Mouse (Mus musculus): ENCODE measurements around the gene Cttn. TPM values are rescaled to one million over a fixed set of nuclear protein-coding genes. Genes with fewer than 3 reads are reported as not detected.

The Cttn gene
- polyA plus RNA-seq, 1 experiment from 2014 or later, result 165 TPM

- no peak overlapping the region for H3K4me3 ChIP-seq (replicated peaks; ENCODE audit: low read length)
- H3K9ac ChIP-seq, result no peak overlapping the region
- H3K9me3 ChIP-seq (ENCODE audit: control insufficient read depth, low read length), result no peaks in the 10 kb centered on the region
- H3K27me3 ChIP-seq (ENCODE audit: control insufficient read depth, insufficient read depth, low read length), result no peaks in the 10 kb centered on the region
- H3K27ac ChIP-seq, result no peak overlapping the region
- ATAC-seq (ENCODE audit: low FRiP score) (no peak), DNase-seq (ENCODE audit: low spot score) (no peak)
- H3K36me3 ChIP-seq (replicated peaks; ENCODE audit: control insufficient read depth, insufficient read depth), result peaks cover 80% of the 10 kb centered on the region
- H3K4me1 ChIP-seq (replicated peaks; ENCODE audit: control insufficient read depth, insufficient read depth, low read length), result no peaks in the 10 kb centered on the region
- no peak overlapping the region for H3K4me2 ChIP-seq (replicated peaks)
- over 99% methylated on average over 7 of the region's 7 CpGs for WGBS
These were observed 32.0 kb downstream of the Cttn start for GRCm38 (mm10) chr7:144438811-144439210.

- Histone ChIP-seq H3K4me3 (replicated peaks; ENCODE audit: low read length) (no peak overlapping the region), H3K4me1 (replicated peaks; ENCODE audit: control insufficient read depth, insufficient read depth, low read length) (no peaks in the 10 kb centered on the region), H3K27ac (no peak overlapping the region), H3K27me3 (ENCODE audit: control insufficient read depth, insufficient read depth, low read length) (no peaks in the 10 kb centered on the region), H3K9ac (no peak overlapping the region), H3K4me2 (replicated peaks) (no peak overlapping the region), H3K36me3 (replicated peaks; ENCODE audit: control insufficient read depth, insufficient read depth) (peaks cover 28% of the 10 kb centered on the region), H3K9me3 (ENCODE audit: control insufficient read depth, low read length) (no peaks in the 10 kb centered on the region)
- 80% methylated on average over 2 of the region's 2 CpGs for WGBS
- DNase-seq (ENCODE audit: low spot score) (no peak), ATAC-seq (ENCODE audit: low FRiP score) (no peak)
These were observed 37.9 kb downstream of the Cttn start for GRCm38 (mm10) chr7:144432920-144433319.

GRCm38 (mm10) chr7:144427460-144427859, 43.3 kb downstream of the Cttn start:
- no peak for ATAC-seq (ENCODE audit: low FRiP score)
- WGBS, result 72% methylated on average over 3 of the region's 3 CpGs
- H3K4me2 ChIP-seq (replicated peaks), result no peak overlapping the region
- H3K27ac ChIP-seq, result no peak overlapping the region
- no peak overlapping the region for H3K4me3 ChIP-seq (replicated peaks; ENCODE audit: low read length)
- no peaks in the 10 kb centered on the region for H3K4me1 ChIP-seq (replicated peaks; ENCODE audit: control insufficient read depth, insufficient read depth, low read length)
- H3K9ac ChIP-seq, result no peak overlapping the region
- no peak for DNase-seq (ENCODE audit: low spot score)
- no peaks in the 10 kb centered on the region for H3K36me3 ChIP-seq (replicated peaks; ENCODE audit: control insufficient read depth, insufficient read depth)
- no peaks in the 10 kb centered on the region for H3K9me3 ChIP-seq (ENCODE audit: control insufficient read depth, low read length)
- no peaks in the 10 kb centered on the region for H3K27me3 ChIP-seq (ENCODE audit: control insufficient read depth, insufficient read depth, low read length)

DNA sequence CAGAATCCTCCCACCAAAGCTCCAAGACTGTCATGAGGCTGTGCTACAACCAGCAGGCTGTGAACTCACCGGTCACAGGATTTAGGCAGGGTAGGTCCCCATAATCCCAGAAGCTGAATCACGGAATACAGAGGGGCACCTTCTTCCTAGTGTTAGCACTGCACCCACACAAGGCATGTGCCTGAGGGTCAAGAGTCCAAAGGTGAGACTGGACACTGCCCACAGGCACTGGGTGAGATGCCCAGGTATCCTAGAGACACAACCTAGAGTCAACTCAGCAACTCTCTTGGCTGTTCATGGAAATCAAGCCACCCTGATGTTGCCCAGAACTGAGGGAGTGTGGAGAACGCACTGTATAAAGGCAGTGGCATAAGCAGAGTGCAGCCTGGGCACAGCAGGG, 44.2 kb downstream of the Cttn start:
- no peaks in the 10 kb centered on the region for H3K36me3 ChIP-seq (replicated peaks; ENCODE audit: control insufficient read depth, insufficient read depth)
- no peaks in the 10 kb centered on the region for H3K4me1 ChIP-seq (replicated peaks; ENCODE audit: control insufficient read depth, insufficient read depth, low read length)
- H3K27me3 ChIP-seq (ENCODE audit: control insufficient read depth, insufficient read depth, low read length), result no peaks in the 10 kb centered on the region
- DNase-seq (ENCODE audit: low spot score) (no peak), ATAC-seq (ENCODE audit: low FRiP score) (no peak)
- H3K9ac ChIP-seq, result no peak overlapping the region
- H3K27ac ChIP-seq, result no peak overlapping the region
- H3K4me3 ChIP-seq (replicated peaks; ENCODE audit: low read length), result no peak overlapping the region
- H3K9me3 ChIP-seq (ENCODE audit: control insufficient read depth, low read length), result no peaks in the 10 kb centered on the region
- 89% methylated on average over 3 of the region's 3 CpGs for WGBS
- H3K4me2 ChIP-seq (replicated peaks), result no peak overlapping the region

DNA sequence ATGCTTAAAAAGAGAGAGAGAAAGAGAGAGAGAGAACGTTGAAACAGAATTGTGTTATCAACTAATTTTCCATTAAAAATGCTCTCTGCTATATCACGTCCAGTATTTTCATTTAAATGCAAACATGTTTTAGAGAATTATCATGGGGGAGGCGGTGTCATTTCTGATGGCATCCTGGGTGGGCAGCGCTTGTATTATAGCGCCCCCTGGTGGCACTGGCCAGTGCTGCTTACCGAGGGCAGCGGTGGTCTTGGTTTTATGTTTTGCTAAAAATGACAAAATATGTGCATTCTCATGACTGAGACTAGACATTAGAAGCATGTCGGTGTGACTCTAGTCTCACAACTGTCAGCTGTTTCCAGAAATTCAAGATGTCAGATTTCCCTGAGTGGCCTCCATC, 44.9 kb downstream of the Cttn start:
- Histone ChIP-seq H3K4me2 (replicated peaks) (no peak overlapping the region), H3K27me3 (ENCODE audit: control insufficient read depth, insufficient read depth, low read length) (no peaks in the 10 kb centered on the region), H3K4me3 (replicated peaks; ENCODE audit: low read length) (no peak overlapping the region), H3K9me3 (ENCODE audit: control insufficient read depth, low read length) (no peaks in the 10 kb centered on the region), H3K27ac (peak overlapping the region; percentile 48; the same call in 1 of the 2 replicates), H3K4me1 (replicated peaks; ENCODE audit: control insufficient read depth, insufficient read depth, low read length) (no peaks in the 10 kb centered on the region), H3K36me3 (replicated peaks; ENCODE audit: control insufficient read depth, insufficient read depth) (no peaks in the 10 kb centered on the region), H3K9ac (no peak overlapping the region)
- DNase-seq (ENCODE audit: low spot score) (peak; percentile 87), ATAC-seq (ENCODE audit: low FRiP score) (0 out of 2 replicates have a peak, but pooled peaks have one; percentile 35)
- WGBS, result 7% methylated on average over 8 of the region's 8 CpGs

- Histone ChIP-seq H3K9ac (no peak overlapping the region), H3K36me3 (replicated peaks; ENCODE audit: control insufficient read depth, insufficient read depth) (no peaks in the 10 kb centered on the region), H3K9me3 (ENCODE audit: control insufficient read depth, low read length) (no peaks in the 10 kb centered on the region), H3K4me1 (replicated peaks; ENCODE audit: control insufficient read depth, insufficient read depth, low read length) (peaks cover 18% of the 10 kb centered on the region), H3K4me2 (replicated peaks) (no peak overlapping the region), H3K27ac (no peak overlapping the region), H3K27me3 (ENCODE audit: control insufficient read depth, insufficient read depth, low read length) (no peaks in the 10 kb centered on the region), H3K4me3 (replicated peaks; ENCODE audit: low read length) (no peak overlapping the region)
- ATAC-seq (ENCODE audit: low FRiP score), result 0 out of 2 replicates have a peak, but pooled peaks have one; percentile 7
- 63% methylated on average over 6 of the region's 6 CpGs for WGBS
- DNase-seq (ENCODE audit: low spot score), result no peak
These were observed 49.3 kb downstream of the Cttn start for GRCm38 (mm10) chr7:144421478-144421877.

DNA sequence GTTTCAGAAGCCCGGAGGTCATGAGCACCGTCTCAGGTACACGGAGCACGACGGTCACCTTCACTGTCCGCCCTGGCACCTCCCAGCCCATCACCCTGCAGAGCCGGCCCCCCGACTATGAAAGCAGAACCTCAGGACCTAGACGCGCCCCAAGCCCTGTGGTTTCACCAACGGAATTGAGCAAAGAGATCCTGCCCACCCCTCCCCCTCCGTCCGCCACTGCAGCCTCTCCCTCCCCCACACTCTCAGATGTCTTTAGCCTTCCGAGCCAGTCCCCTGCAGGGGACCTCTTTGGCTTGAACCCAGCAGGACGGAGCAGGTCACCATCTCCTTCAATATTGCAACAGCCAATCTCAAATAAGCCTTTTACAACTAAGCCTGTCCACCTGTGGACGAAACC, 50.3 kb downstream of the Cttn start:
- no peak overlapping the region for H3K27ac ChIP-seq
- H3K9ac ChIP-seq, result no peak overlapping the region
- WGBS, result 32% methylated on average over 16 of the region's 16 CpGs
- no peaks in the 10 kb centered on the region for H3K36me3 ChIP-seq (replicated peaks; ENCODE audit: control insufficient read depth, insufficient read depth)
- no peaks in the 10 kb centered on the region for H3K27me3 ChIP-seq (ENCODE audit: control insufficient read depth, insufficient read depth, low read length)
- peaks cover 18% of the 10 kb centered on the region for H3K4me1 ChIP-seq (replicated peaks; ENCODE audit: control insufficient read depth, insufficient read depth, low read length)
- no peak overlapping the region for H3K4me2 ChIP-seq (replicated peaks)
- H3K4me3 ChIP-seq (replicated peaks; ENCODE audit: low read length), result no peak overlapping the region
- DNase-seq (ENCODE audit: low spot score) (no peak), ATAC-seq (ENCODE audit: low FRiP score) (no peak)
- H3K9me3 ChIP-seq (ENCODE audit: control insufficient read depth, low read length), result no peaks in the 10 kb centered on the region

DNA sequence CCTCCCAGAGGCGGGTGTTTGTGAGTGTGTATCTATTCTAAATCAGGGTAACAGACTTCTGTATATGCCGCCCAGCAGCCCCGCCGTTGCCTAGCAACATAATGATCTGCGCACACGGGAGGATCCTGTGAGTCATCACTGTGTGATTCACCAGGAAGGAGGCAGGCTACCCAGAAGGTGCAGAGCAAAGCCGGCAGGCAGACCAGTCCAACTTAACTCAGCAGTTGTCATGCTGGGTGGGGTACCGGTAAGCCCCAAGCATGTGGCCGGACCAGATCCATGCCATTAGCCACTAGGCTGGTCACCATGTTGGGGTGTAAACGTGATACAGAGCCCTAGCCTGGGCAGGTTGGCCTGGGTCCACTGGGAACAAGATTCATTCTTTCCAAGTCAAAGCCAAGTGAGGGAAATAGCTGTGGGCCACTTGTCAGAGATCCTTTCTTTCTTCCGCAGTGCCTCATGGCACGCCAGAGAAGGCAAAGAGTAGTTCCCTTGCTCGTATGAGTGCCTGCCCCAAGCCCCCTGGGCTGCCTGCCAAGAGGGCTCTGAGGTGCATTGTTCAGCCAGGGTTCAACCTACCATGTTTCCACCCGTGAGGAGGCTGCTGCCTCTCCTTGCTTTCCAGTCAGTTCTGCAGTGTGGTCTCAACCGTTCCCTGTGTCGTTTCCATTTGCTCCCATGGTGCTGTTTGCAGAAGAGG, 53.0 kb downstream of the Cttn start:
- H3K4me2 ChIP-seq (replicated peaks), result peak overlapping the region; percentile 32
- no peaks in the 10 kb centered on the region for H3K9me3 ChIP-seq (ENCODE audit: control insufficient read depth, low read length)
- DNase-seq (ENCODE audit: low spot score), result peak; percentile 76
- WGBS, result 24% methylated on average over 16 of the region's 16 CpGs
- H3K27me3 ChIP-seq (ENCODE audit: control insufficient read depth, insufficient read depth, low read length), result no peaks in the 10 kb centered on the region
- H3K9ac ChIP-seq, result peak overlapping the region; percentile 28; the same call in 1 of the 2 replicates
- H3K36me3 ChIP-seq (replicated peaks; ENCODE audit: control insufficient read depth, insufficient read depth), result no peaks in the 10 kb centered on the region; the same call in 1 of the 2 replicates
- H3K4me1 ChIP-seq (replicated peaks; ENCODE audit: control insufficient read depth, insufficient read depth, low read length), result peaks cover 18% of the 10 kb centered on the region
- peak overlapping the region; percentile 82 for H3K27ac ChIP-seq
- no peak overlapping the region for H3K4me3 ChIP-seq (replicated peaks; ENCODE audit: low read length)
- ATAC-seq (ENCODE audit: low FRiP score), result peak; percentile 81

DNA sequence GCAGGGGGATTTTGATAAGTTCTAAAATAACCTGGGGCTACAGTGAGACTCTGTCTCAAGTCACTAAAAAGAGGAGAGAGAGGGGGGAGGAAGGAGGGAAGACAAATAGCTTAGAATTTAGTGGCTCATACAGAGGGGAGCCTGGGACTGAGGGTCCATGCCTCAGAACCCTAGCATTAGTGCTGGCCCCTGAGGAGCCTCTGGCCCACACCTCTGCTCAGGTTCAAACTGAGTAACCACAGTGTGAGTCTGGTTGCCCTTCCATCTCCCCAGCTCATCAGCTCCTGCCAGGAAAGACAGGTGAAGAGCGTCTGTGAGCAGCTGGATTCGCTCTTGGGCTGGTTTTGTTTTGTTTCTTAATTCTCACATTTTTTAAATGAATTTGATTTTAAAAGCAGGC, 53.6 kb downstream of the Cttn start:
- peak overlapping the region; percentile 32 for H3K4me2 ChIP-seq (replicated peaks)
- WGBS, result 37% methylated on average over 2 of the region's 2 CpGs
- peak overlapping the region; percentile 6; the same call in 1 of the 2 replicates for H3K9ac ChIP-seq
- peak overlapping the region; percentile 82 for H3K27ac ChIP-seq
- H3K4me1 ChIP-seq (replicated peaks; ENCODE audit: control insufficient read depth, insufficient read depth, low read length), result peaks cover 20% of the 10 kb centered on the region
- no peak overlapping the region for H3K4me3 ChIP-seq (replicated peaks; ENCODE audit: low read length)
- no peaks in the 10 kb centered on the region for H3K9me3 ChIP-seq (ENCODE audit: control insufficient read depth, low read length)
- ATAC-seq (ENCODE audit: low FRiP score) (no peak), DNase-seq (ENCODE audit: low spot score) (no peak)
- no peaks in the 10 kb centered on the region; the same call in 1 of the 2 replicates for H3K36me3 ChIP-seq (replicated peaks; ENCODE audit: control insufficient read depth, insufficient read depth)
- H3K27me3 ChIP-seq (ENCODE audit: control insufficient read depth, insufficient read depth, low read length), result no peaks in the 10 kb centered on the region

Data from hindbrain, embryonic 14.5 days (tissue).